16 mouse cellular contexts compared by ENCODE assay signal in the genomic region with DNA sequence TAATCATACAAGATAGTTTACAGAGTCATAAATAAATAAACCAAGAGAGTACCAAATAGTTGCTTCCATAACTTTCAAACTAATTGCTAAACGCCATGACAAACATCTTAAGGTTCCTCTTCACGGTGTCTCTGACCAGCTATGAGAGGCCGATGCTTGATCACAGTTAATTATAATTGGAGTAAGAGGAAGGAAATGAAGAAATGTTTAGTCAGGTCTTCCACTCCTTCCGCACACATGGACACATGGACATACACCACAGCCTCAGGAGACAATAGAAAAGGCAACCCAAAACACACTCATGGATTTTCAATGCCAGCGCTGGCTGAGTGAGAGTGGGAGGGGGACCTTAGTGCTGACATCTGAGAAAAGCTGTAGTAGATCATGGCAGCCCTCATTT.
"Had no signal": no experiment of that assay in that cellular context is flagged by ENCODE, and none has a peak within 500 bp of the region (broad histone marks: within the 10 kb centered on the region; RNA-seq: fewer than 3 reads in every experiment).

No protein-coding gene starts in this region.

- H3K9me3 ChIP-seq: liver, embryonic 15.5 days; lung, embryonic 15.5 days; midbrain, embryonic 12.5 days; neural tube, embryonic 12.5 days; stomach, embryonic 15.5 days had no signal

- H3K4me1 ChIP-seq: liver, embryonic 15.5 days; megakaryocyte, embryonic 14.5 days; neural tube, embryonic 12.5 days; stomach, embryonic 15.5 days had no signal

- DNase-seq: liver, postnatal 0 days; lung, adult 2 months; lung, postnatal 14 days; lung, postnatal 36 days; midbrain, embryonic 14.5 days; right cerebral cortex, postnatal 14 days; thymus, adult 18-20 months; thymus, postnatal 14 days; thymus, postnatal 36 days had no signal

- H3K4me2 ChIP-seq: liver, embryonic 15.5 days; lung, embryonic 15.5 days; midbrain, embryonic 12.5 days; neural tube, embryonic 12.5 days; stomach, embryonic 15.5 days had no signal

- H3K4me3 ChIP-seq: liver, embryonic 15.5 days; lung, embryonic 15.5 days; megakaryocyte, embryonic 14.5 days; midbrain, embryonic 12.5 days; neural tube, embryonic 12.5 days; stomach, embryonic 15.5 days had no signal

- ATAC-seq: liver, postnatal 0 days; lung, postnatal 0 days had no signal

- H3K36me3 ChIP-seq: liver, embryonic 15.5 days; lung, embryonic 15.5 days; midbrain, embryonic 12.5 days; neural tube, embryonic 12.5 days; stomach, embryonic 15.5 days had no signal

- H3K27me3 ChIP-seq: liver, embryonic 15.5 days; lung, embryonic 15.5 days; megakaryocyte, embryonic 14.5 days; midbrain, embryonic 12.5 days; neural tube, embryonic 12.5 days; stomach, embryonic 15.5 days had no signal

- H3K9ac ChIP-seq: liver, embryonic 15.5 days; liver, postnatal 0 days; lung, embryonic 15.5 days; midbrain, embryonic 12.5 days; neural tube, embryonic 12.5 days; stomach, embryonic 15.5 days had no signal

- H3K27ac ChIP-seq: liver, embryonic 15.5 days; lung, embryonic 15.5 days; midbrain, embryonic 12.5 days; neural tube, embryonic 12.5 days; stomach, embryonic 15.5 days had no signal
